Mouse (Mus musculus): Measurements from ENCODE around the gene Mettl25. TPM values are rescaled to one million over a fixed set of nuclear protein-coding genes. Genes with fewer than 3 reads are reported as not detected.

Gene Mettl25
- polyA plus RNA-seq, 1 experiment, result 2.1 TPM

DNA sequence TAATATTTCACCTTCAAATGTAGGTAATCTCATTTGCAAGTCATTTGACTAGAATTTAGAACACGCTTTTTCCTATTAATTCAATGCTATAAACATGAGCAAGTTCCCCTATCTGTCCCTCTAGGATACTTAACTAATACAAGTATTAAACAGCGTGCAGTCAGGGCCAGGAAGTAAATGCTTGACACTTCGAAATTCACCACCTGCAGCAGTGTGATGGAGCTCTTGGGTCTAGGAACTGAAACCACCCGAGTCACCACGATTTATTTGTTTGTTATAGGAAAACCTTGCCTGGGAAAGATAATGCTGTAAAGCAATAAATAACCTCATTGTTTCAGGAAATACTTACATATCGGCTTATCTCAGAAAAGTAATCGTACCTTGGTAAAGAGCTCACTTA, 81.1 kb downstream of the Mettl25 start:
- 28% methylated on average over 7 of the region's 7 CpGs for WGBS
- DNase-seq (ENCODE audit: low read depth, low spot score), result no peak

GRCm38 (mm10) chr10:105753831-105754605, 87.2 kb downstream of the Mettl25 start:
- DNase-seq (ENCODE audit: low read depth, low spot score), result no peak
- 77% methylated on average over 5 of the region's 5 CpGs for WGBS

DNA sequence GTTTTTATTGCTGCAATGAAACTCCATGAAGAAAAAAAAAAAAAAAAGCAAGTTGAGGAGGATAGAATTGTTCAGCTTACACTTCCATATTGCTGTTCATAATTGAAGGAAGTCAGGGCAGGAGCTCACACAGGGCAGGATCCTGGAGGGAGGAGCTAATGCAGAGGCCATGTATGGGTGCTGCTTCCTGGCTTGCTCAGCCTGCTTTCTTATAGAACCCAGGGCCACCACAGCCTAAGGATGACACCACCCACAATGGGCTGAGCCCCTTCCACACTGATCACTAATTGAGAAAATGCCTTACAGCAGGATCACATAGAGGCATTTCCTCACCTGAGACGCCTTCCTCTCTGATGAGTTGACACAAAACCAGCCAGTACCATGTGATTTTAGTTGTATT, 95.2 kb downstream of the Mettl25 start:
- WGBS, result 50% methylated on average over 1 of the region's 1 CpGs
- no peak for DNase-seq (ENCODE audit: low read depth, low spot score)

DNA sequence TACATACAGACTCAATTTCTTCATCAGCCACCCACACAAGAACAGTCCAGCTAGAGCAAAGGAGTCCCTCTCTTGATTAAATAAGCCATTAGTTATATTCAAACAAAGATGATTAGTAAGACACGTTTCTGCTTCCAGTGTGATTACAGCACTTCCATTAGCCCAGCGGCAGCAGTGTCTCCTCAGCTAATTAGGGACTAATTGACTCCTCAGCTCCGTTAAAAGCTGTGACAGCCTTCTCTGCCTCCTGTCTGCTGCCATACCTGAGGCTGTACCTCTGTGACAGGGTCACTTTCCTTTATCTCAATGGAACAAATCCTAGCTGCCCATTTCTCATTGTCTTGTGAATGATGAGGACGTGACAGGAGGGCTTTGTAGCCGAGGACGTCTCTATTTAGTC, 99.4 kb downstream of the Mettl25 start:
- WGBS, result 67% methylated on average over 6 of the region's 6 CpGs
- no peak for DNase-seq (ENCODE audit: low read depth, low spot score)

DNA sequence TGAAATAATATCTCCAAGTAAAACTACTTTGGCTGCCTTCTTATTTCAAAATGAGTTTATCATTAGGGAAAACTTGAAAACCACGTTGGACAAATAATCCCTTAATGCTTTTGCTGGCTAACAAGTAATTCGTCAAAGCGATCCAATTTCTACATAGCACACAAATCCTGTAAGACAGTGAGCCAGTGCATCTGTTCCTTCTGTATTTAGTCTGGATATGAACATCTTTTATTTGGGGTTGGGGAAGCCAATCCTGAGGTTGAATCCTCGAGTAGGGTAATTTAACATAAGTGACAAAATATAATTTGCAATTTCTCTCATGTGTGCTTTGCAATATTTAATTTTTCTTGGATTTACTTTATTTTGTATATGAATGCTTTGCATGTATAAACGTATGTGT, 102.2 kb downstream of the Mettl25 start:
- no peak for DNase-seq (ENCODE audit: low read depth, low spot score)
- 68% methylated on average over 5 of the region's 5 CpGs for WGBS

DNA sequence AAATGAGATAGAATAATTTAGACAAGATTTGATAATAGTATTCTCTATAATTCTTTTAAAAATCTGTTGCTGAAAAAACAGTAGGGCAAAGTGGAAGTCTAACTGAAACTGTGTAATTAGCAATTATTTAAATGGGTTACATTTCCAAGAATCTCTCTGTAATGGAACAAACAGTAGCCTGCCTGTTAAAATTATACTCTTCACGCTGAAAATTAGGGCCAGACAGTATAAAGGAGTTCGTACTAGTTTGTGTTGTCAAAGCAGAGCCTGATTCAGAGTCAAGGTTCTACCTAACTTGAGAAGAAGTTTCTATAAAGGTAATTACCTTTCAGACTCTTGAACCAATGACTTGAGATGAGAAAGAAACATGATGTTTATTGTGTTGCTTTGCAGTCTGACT, 113.4 kb downstream of the Mettl25 start:
- no peak for DNase-seq (ENCODE audit: low read depth, low spot score)
- 72% methylated on average over 2 of the region's 2 CpGs for WGBS

GRCm38 (mm10) chr10:105727353-105727752, 113.8 kb downstream of the Mettl25 start:
- DNase-seq (ENCODE audit: low read depth, low spot score), result no peak
- 48% methylated on average over 6 of the region's 6 CpGs for WGBS

- 5% methylated on average over 6 of the region's 6 CpGs for WGBS
- DNase-seq (ENCODE audit: low read depth, low spot score), result peak; percentile 7
These were observed 126.3 kb downstream of the Mettl25 start for GRCm38 (mm10) chr10:105714844-105715243.

GRCm38 (mm10) chr10:105714366-105714765, 126.8 kb downstream of the Mettl25 start:
- 28% methylated on average over 4 of the region's 4 CpGs for WGBS
- no peak for DNase-seq (ENCODE audit: low read depth, low spot score)

DNA sequence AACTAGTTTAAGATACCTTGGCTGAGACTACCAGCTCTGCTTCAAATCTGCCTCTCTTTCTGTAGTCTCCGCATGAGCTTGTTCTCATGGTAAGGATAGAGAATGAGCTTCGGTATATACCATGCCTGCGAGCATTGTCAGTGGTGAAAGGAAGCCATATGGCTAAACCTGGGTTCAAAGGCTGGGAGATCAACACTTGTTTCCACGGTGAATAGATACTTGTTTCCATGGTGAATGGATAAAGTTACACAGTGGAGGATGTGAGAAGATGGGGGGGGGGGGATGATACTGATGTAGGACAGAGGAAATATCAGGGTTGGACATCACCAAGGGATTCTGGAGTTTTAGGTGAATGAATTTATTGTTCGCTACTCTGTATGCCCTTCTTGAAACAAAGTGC, 128.0 kb downstream of the Mettl25 start:
- WGBS, result 72% methylated on average over 5 of the region's 5 CpGs
- no peak for DNase-seq (ENCODE audit: low read depth, low spot score)

Other genes with a start within 250 kb of the Mettl25 start
- gene Ccdc59, start 313 bp downstream of the Mettl25 start, polyA plus RNA-seq (2012; rRNA removed), result 2.8 and 4.8 TPM in 2 replicates